Mouse (Mus musculus) thymus, postnatal 25 days (tissue): ENCODE measurements at regions not wholly inside any gene's neighbourhood (a gene's known extent, or its start where the extent isn't known, plus 50 kb on each side); places are given as distances from the start of the nearest gene placed in this dataset.

Experiments used
- DNase-seq: peaks from one replicate; pipeline ENCODE4 v3.0.0; 2022

DNA sequence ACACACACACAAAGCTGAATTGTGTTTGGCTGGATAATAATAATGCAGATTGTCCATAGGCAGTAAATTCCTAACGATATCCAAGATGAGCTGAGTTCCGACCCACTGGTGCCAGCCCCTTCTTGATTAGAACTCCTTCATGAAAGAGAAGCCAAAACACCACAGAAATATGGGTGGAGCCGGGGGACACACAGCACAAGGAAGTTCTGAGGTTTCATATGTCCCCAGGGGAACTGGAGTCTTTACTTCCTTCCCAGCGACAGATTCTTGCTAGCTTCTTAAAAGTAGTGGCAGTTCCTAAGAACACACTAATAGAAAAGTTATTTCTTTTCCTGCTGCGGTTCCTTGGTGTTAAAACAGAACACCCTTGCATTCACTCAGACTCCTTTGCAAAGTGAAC, 51.4 kb upstream of the Nabp1 start:
- peak; percentile 30 for DNase-seq

GRCm38 (mm10) chr1:51528671-51529070, 50.4 kb upstream of the Nabp1 start:
- DNase-seq, result no peak
